Mouse (Mus musculus) thymus, adult 2 months (tissue): ENCODE data around the gene Olfr981. TPM values are rescaled to one million over a fixed set of nuclear protein-coding genes. Genes with fewer than 3 reads are reported as not detected.
"Not testable (repeated sequence)": the region's sequence is repeated elsewhere in the genome, so short reads cannot be mapped to it uniquely, and the experiment has no call there.

Experiments
- DNase-seq: peaks from one replicate; pipeline ENCODE4 v3.0.0; 2021
- H3K27ac ChIP-seq: fragments of 200-500 bp; 2 replicates; pipeline ENCODE4 v1.5.1; 2012; ENCODE audit warnings: low read length, control low read depth; ENCODE audit not compliant: control insufficient read depth, insufficient read depth
- H3K27me3 ChIP-seq: fragments of 200-500 bp; 2 replicates; pipeline ENCODE4 v1.6.1; 2012; ENCODE audit warnings: mild to moderate bottlenecking, low read length, moderate library complexity, mixed read lengths; ENCODE audit not compliant: control insufficient read depth, insufficient read depth
- H3K36me3 ChIP-seq: fragments of 200-500 bp; 2 replicates; pipeline ENCODE4 v1.6.1; 2012; ENCODE audit warnings: mild to moderate bottlenecking, low read length, moderate library complexity; ENCODE audit not compliant: control insufficient read depth, insufficient read depth
- H3K4me1 ChIP-seq: fragments of 200-500 bp; replicated peaks from 2 replicates; pipeline ENCODE4 v1.6.1; 2012; ENCODE audit warnings: low read length; ENCODE audit not compliant: control insufficient read depth, insufficient read depth
- H3K4me3 ChIP-seq: fragments of 200-500 bp; 2 replicates; pipeline ENCODE4 v1.5.1; 2012; ENCODE audit warnings: mild to moderate bottlenecking, low read length, control low read depth, moderate library complexity; ENCODE audit not compliant: control insufficient read depth, insufficient read depth
- CTCF ChIP-seq: fragments of 200-500 bp; IDR thresholded peaks from 2 replicates; pipeline ENCODE4 v1.5.1; 2012; ENCODE audit warnings: mild to moderate bottlenecking, control low read depth, low read length, moderate library complexity, borderline replicate concordance; ENCODE audit not compliant: control insufficient read depth, poor library complexity, insufficient read depth; ENCODE audit errors: extremely low read depth
- POLR2A ChIP-seq: fragments of 200-500 bp; IDR thresholded peaks from 2 replicates; pipeline ENCODE4 v1.6.1; 2012; ENCODE audit warnings: mild to moderate bottlenecking, low read length, control low read depth, moderate library complexity; ENCODE audit not compliant: control insufficient read depth, poor library complexity, insufficient read depth; ENCODE audit errors: extremely low read depth
- WGBS: fragments of 180-500 bp; shearing (Covaris S2); methylation state at CpG from one replicate; pipeline ENCODE4 v1.1.7; 2018; 5-methylcytosine and 5-hydroxymethylcytosine counted together
- polyA plus RNA-seq: library from polyadenylated mRNA; depleted of rRNA; stranded (reverse); fragments of >200 nt; gene quantifications from 2 replicates; pipeline ENCODE4 v1.2.3, GENCODE M21; 2012; rRNA removed

Olfr981 gene
- polyA plus RNA-seq, result not detected in 2 replicates

GRCm38 (mm10) chr9:40021164-40021563, at the start of gene Olfr981:
Gene Olfr981, plus strand, starts transcription at chr9:40021464.
- H3K4me1 ChIP-seq, result no peaks in the 10 kb centered on the region
- no peak within 1 kb of the TSS for H3K27ac ChIP-seq
- H3K4me3 ChIP-seq, result no peak within 1 kb of the TSS
- H3K36me3 ChIP-seq, result no peaks in the 10 kb centered on the region
- no peaks in the 10 kb centered on the region for H3K27me3 ChIP-seq
- TF ChIP-seq CTCF (no peak), POLR2A (no peak)
- no peak for DNase-seq
- 65% methylated on average over 2 of the region's 2 CpGs for WGBS

DNA sequence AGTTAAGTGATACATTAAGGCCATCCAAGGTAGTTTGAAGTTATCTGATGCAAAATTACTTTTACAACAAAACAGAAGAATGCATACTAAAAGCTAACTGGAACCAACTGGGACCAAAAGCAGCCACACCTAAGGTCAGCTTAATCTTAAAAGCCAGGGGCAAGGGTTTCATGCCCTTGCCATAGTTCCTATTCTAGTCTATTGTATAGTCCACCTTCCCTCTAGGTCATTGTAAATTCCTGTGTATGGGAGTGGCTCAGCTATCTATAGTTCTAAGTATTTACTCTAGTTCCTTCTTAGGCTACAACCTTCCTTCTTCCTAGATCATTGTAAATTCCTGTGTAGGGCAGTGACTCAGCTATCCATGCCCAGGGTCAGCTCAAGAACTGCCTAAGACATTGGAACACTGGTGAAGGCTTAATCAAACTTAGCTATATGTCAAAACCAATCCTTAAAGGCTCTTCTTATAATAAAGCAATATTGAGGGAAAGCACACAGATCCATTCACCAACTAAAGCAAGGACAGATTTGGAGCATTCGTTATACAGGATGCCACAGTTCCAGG, 44.6 kb upstream of the Olfr981 start:
- H3K4me1 ChIP-seq, H3K4me3 ChIP-seq, H3K27me3 ChIP-seq, H3K36me3 ChIP-seq, DNase-seq, H3K27ac ChIP-seq: not testable (repeated sequence)
- 93% methylated on average over 1 of the region's 1 CpGs for WGBS

DNA sequence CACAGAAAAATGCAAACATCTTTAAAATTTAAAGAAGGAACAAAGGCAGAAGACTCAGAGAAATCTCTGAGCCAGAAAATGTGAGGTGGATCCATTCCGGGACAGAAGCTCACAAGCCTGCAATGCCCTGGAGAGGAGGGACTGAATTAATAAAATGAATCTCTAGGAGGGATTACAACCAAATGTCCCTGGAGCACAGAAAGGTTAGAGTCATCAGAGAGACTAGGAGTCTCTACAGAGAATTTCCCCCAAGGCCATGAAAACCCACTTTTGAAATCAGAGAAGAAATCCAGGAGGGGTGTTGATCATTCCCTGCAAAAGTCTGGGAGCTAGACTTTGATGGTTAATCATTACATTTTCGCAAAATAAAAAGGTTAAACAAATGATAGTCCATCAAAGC, 29.5 kb upstream of the Olfr981 start, which contains the start of gene Olfr978:
Gene Olfr978 (plus strand): TSS at position 301 of the 400 bp plus-strand sequence.
- no peak within 1 kb of the TSS for H3K27ac ChIP-seq
- no peak for TF ChIP-seq CTCF
- no peak for TF ChIP-seq POLR2A
- H3K36me3 ChIP-seq, result no peaks in the 10 kb centered on the region
- DNase-seq, result no peak
- no peaks in the 10 kb centered on the region for H3K4me1 ChIP-seq
- H3K4me3 ChIP-seq, result no peak within 1 kb of the TSS
- H3K27me3 ChIP-seq, result no peaks in the 10 kb centered on the region
- WGBS, result 94% methylated on average over 2 of the region's 2 CpGs

GRCm38 (mm10) chr9:40003365-40003764, 17.9 kb upstream of the Olfr981 start, which contains the start of gene Olfr979:
Gene Olfr979, minus strand, starts transcription at chr9:40003465.
- Histone ChIP-seq H3K27ac (no peak within 1 kb of the TSS), H3K27me3 (no peaks in the 10 kb centered on the region), H3K4me3 (no peak within 1 kb of the TSS), H3K4me1 (no peaks in the 10 kb centered on the region), H3K36me3 (no peaks in the 10 kb centered on the region)
- DNase-seq, result no peak
- WGBS, result 100% methylated on average over 1 of the region's 1 CpGs
- no peak for TF ChIP-seq CTCF
- no peak for TF ChIP-seq POLR2A

DNA sequence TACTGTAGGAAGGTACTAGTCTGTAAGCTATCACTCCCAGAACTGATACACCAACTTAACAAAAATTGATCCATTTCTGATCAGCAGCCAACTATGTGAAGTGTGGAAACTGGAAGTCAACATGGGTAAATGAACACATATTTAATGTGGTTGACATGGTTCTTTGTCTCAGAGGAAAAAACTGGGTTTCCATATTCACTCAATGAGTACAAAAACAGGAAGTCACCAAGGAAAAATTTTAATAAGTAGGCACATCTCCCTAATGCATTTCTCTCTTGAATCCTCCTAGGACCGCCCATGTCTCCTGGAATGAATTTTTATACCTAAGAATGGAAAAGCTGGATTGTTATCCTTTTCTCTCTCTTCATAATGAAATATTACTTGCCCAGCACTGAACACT, 11.8 kb upstream of the Olfr981 start, which contains the start of gene Olfr980:
Gene Olfr980 (minus strand): TSS at position 101 of the 400 bp plus-strand sequence.
- WGBS, result 98% methylated on average over 1 of the region's 1 CpGs
- H3K36me3 ChIP-seq, result no peaks in the 10 kb centered on the region
- no peak within 1 kb of the TSS for H3K27ac ChIP-seq
- TF ChIP-seq CTCF (no peak), POLR2A (no peak)
- no peaks in the 10 kb centered on the region for H3K27me3 ChIP-seq
- H3K4me1 ChIP-seq, result no peaks in the 10 kb centered on the region
- H3K4me3 ChIP-seq, result no peak within 1 kb of the TSS
- DNase-seq, result no peak

DNA sequence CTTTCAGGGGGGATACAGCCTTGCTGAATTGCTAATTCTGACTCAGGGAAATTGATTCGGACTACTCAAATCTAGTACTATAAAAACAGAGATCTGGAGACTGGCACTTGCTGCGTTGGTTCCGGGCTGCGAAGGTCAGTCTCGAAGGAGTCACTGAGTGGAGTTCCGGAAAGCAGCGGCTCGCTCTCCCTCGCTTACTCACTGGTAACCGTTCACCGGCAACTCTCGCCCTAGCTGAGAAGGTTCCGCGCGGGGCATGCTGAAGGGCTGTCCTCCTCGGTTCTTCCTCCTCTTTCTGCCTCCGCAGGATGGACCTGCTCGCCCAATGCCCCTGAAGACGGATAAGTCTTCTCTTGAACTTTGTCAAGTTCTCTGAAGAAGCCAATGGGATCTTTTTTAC, 28.9 kb downstream of the Olfr981 start:
- no peak for DNase-seq
- WGBS, result 94% methylated on average over 19 of the region's 19 CpGs
- TF ChIP-seq CTCF (no peak), POLR2A (no peak)

GRCm38 (mm10) chr9:40073529-40073928, 52.3 kb downstream of the Olfr981 start, which contains the start of gene Olfr982:
Gene Olfr982, plus strand, starts transcription at chr9:40073829.
- 88% methylated on average over 2 of the region's 2 CpGs for WGBS
- H3K36me3 ChIP-seq, result no peaks in the 10 kb centered on the region
- no peak for DNase-seq
- no peak within 1 kb of the TSS for H3K4me3 ChIP-seq
- H3K4me1 ChIP-seq, result no peaks in the 10 kb centered on the region
- TF ChIP-seq CTCF (no peak), POLR2A (no peak)
- no peaks in the 10 kb centered on the region for H3K27me3 ChIP-seq
- no peak within 1 kb of the TSS for H3K27ac ChIP-seq

More for the DNA sequence above, 28.9 kb downstream of the Olfr981 start:
- Histone ChIP-seq H3K27me3 (no peaks in the 10 kb centered on the region), H3K4me1 (no peaks in the 10 kb centered on the region), H3K36me3 (no peaks in the 10 kb centered on the region), H3K27ac (no peak overlapping the region), H3K4me3 (no peak overlapping the region)

Other genes with a start within 250 kb of the Olfr981 start
- gene Olfr968, start 238.2 kb upstream of the Olfr981 start, polyA plus RNA-seq, result not detected in 2 replicates
- gene Olfr969, start 230.5 kb upstream of the Olfr981 start, polyA plus RNA-seq, result not detected in 2 replicates
- not detected in 2 replicates for gene Olfr970, start 212.6 kb upstream of the Olfr981 start, polyA plus RNA-seq
- not detected in 2 replicates for gene Olfr971, start 184.6 kb upstream of the Olfr981 start, polyA plus RNA-seq
- gene Olfr972, start 155.0 kb upstream of the Olfr981 start, polyA plus RNA-seq, result not detected in 2 replicates
- gene Olfr229, start 114.1 kb upstream of the Olfr981 start, polyA plus RNA-seq, result not detected in 2 replicates
- gene Olfr974, start 84.0 kb upstream of the Olfr981 start, polyA plus RNA-seq, result not detected in 2 replicates
- gene Olfr975, start 69.4 kb upstream of the Olfr981 start, polyA plus RNA-seq, result not detected in 2 replicates
- not detected in 2 replicates for gene Olfr976, start 60.3 kb upstream of the Olfr981 start, polyA plus RNA-seq
- not detected in 2 replicates for gene Olfr978, start 29.4 kb upstream of the Olfr981 start, polyA plus RNA-seq
- gene Olfr979, start 18.0 kb upstream of the Olfr981 start, polyA plus RNA-seq, result not detected in 2 replicates
- gene Olfr980, start 11.9 kb upstream of the Olfr981 start, polyA plus RNA-seq, result not detected in 2 replicates
- not detected in 2 replicates for gene Olfr982, start 52.4 kb downstream of the Olfr981 start, polyA plus RNA-seq
- gene Olfr983, start 72.1 kb downstream of the Olfr981 start, polyA plus RNA-seq, result not detected in 2 replicates
- not detected in 2 replicates for gene Olfr984, start 92.7 kb downstream of the Olfr981 start, polyA plus RNA-seq
- gene Olfr985, start 108.7 kb downstream of the Olfr981 start, polyA plus RNA-seq, result not detected in 2 replicates
- not detected in 2 replicates for gene Tmem225, start 126.7 kb downstream of the Olfr981 start, polyA plus RNA-seq
- gene Olfr986, start 159.5 kb downstream of the Olfr981 start, polyA plus RNA-seq, result not detected in 2 replicates
- 0.74 and 0.80 TPM in 2 replicates for gene Zfp202, start 170.9 kb downstream of the Olfr981 start, polyA plus RNA-seq
- gene Scn3b, start 247.8 kb downstream of the Olfr981 start, polyA plus RNA-seq, result 1.3 and 1.5 TPM in 2 replicates